In the genomic region with DNA sequence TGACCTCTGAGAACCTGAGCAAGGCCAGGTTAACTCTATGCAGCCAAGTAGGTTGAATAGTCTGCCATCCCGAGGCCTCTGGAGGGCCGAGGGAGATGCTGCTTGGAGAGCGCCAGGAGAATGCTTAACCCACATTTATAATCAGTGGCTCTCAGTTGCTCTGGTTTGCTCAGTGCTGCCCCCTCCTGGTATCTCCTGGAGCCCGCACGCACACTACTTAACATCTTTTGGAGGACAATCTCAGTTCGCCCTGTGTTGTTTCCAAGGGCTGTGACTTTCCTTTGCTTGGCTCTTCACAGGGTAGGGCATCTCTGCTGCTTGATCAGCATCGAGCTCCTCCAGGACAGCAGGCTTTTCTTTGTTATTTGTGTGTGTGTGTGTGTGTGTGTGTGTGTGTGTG, we compare ENCODE assay signal across 8 mouse cellular contexts. TPM values are rescaled to one million over a fixed set of nuclear protein-coding genes. Genes with fewer than 3 reads are reported as not detected.
A peak's percentile ranks its signal among the peaks of the same experiment; 100 is the strongest.
DNase-seq lines count a peak whose midpoint lies in the region; ATAC-seq and TF ChIP-seq lines count a peak whose summit lies in the region.

No protein-coding gene starts in this region.

- H3K4me3 ChIP-seq in gastrocnemius, adult 2 months = no peak overlapping the region
- H3K4me3 ChIP-seq in midbrain, embryonic 11.5 days (ENCODE audit: low read depth, low read length) = no peak overlapping the region
- no peak overlapping the region for H3K4me3 ChIP-seq in midbrain, embryonic 16.5 days (ENCODE audit: low read depth, low read length)
- H3K4me3 ChIP-seq in liver, postnatal 0 days (ENCODE audit: low read depth, low read length) = no peak overlapping the region

- H3K27ac ChIP-seq in gastrocnemius, adult 2 months = peak overlapping the region; percentile 35; the same call in 1 of the 2 replicates
- no peak overlapping the region for H3K27ac ChIP-seq in midbrain, embryonic 11.5 days (ENCODE audit: low read depth, low read length)
- H3K27ac ChIP-seq in midbrain, embryonic 16.5 days (ENCODE audit: low read length) = no peak overlapping the region
- no peak overlapping the region for H3K27ac ChIP-seq in liver, postnatal 0 days (ENCODE audit: low read depth)

- no peaks in the 10 kb centered on the region for H3K36me3 ChIP-seq in midbrain, embryonic 11.5 days (ENCODE audit: control insufficient read depth, insufficient read depth, low read length)
- H3K36me3 ChIP-seq in midbrain, embryonic 16.5 days (ENCODE audit: control insufficient read depth, insufficient read depth, low read length) = no peaks in the 10 kb centered on the region
- H3K36me3 ChIP-seq in liver, postnatal 0 days (replicated peaks; ENCODE audit: insufficient read depth, low read length) = no peaks in the 10 kb centered on the region

- no peaks in the 10 kb centered on the region for H3K27me3 ChIP-seq in midbrain, embryonic 11.5 days (ENCODE audit: control insufficient read depth, insufficient read depth, low read length)
- H3K27me3 ChIP-seq in midbrain, embryonic 16.5 days (ENCODE audit: control insufficient read depth, insufficient read depth, low read depth, low read length) = no peaks in the 10 kb centered on the region
- no peaks in the 10 kb centered on the region for H3K27me3 ChIP-seq in liver, postnatal 0 days (ENCODE audit: insufficient read depth, low read length)

- peak; percentile 8; the same call in 1 of the 2 replicates for ATAC-seq in midbrain, embryonic 11.5 days (ENCODE audit: low FRiP score)
- no peak for ATAC-seq in midbrain, embryonic 16.5 days
- ATAC-seq in liver, postnatal 0 days = no peak

- WGBS in midbrain, embryonic 11.5 days = 65% methylated on average over 7 of the region's 7 CpGs
- 63% methylated on average over 7 of the region's 7 CpGs for WGBS in midbrain, embryonic 16.5 days
- 68% methylated on average over 7 of the region's 7 CpGs for WGBS in liver, postnatal 0 days (ENCODE audit: insufficient replicate concordance)

- peak; percentile 40 for DNase-seq in gastrocnemius, adult 2 months
- no peak for DNase-seq in gastrocnemius, postnatal 36 days
- peak; percentile 91 for DNase-seq in midbrain, embryonic 11.5 days (ENCODE audit: low spot score, missing footprints)
- peak; percentile 29 for DNase-seq in c-Kit-positive CD71-negative TER-119-negative erythroid progenitor cells, embryonic 14.5 days (ENCODE audit: low read depth)
- DNase-seq in liver, postnatal 0 days = peak; percentile 59
- peak; percentile 36 for DNase-seq in thymus, postnatal 25 days
- no peak for DNase-seq in urinary bladder, adult 18-20 months (ENCODE audit: low spot score in 2 of 2)

- H3K9ac ChIP-seq in midbrain, embryonic 11.5 days (ENCODE audit: low read length) = no peak overlapping the region
- no peak overlapping the region for H3K9ac ChIP-seq in midbrain, embryonic 16.5 days (ENCODE audit: low read depth, low read length)
- H3K9ac ChIP-seq in liver, postnatal 0 days (replicated peaks) = no peak overlapping the region

- no peak overlapping the region for H3K4me2 ChIP-seq in midbrain, embryonic 11.5 days
- H3K4me2 ChIP-seq in midbrain, embryonic 16.5 days (ENCODE audit: low read length) = no peak overlapping the region
- no peak overlapping the region for H3K4me2 ChIP-seq in liver, postnatal 0 days (ENCODE audit: low read depth, low read length)

- no peaks in the 10 kb centered on the region for H3K9me3 ChIP-seq in midbrain, embryonic 11.5 days (ENCODE audit: control insufficient read depth, low read length)
- H3K9me3 ChIP-seq in midbrain, embryonic 16.5 days (replicated peaks; ENCODE audit: control insufficient read depth, low read length, poor library complexity, severe bottlenecking) = no peaks in the 10 kb centered on the region
- no peaks in the 10 kb centered on the region for H3K9me3 ChIP-seq in liver, postnatal 0 days (ENCODE audit: low read length)

- intact Hi-C loops in gastrocnemius, adult 2 months (cut with DNase I) = no loop called here
- intact Hi-C loops in gastrocnemius, postnatal 36 days (cut with DNase I) = loop anchor here (5.0 kb wide), 1 partner anchor 60 kb away; no protein-coding TSS in a partner anchor

- TF ChIP-seq CTCF in gastrocnemius, adult 2 months (IDR thresholded peaks at IDR 0.05) = peak; percentile 61
- peak; percentile 72 for TF ChIP-seq CTCF in liver, postnatal 0 days (IDR thresholded peaks at IDR 0.05; ENCODE audit: low read depth)

- peaks cover 7% of the 10 kb centered on the region; the same call in 1 of the 2 replicates for H3K4me1 ChIP-seq in midbrain, embryonic 11.5 days (ENCODE audit: control insufficient read depth, insufficient read depth, low read length)
- peaks cover 2% of the 10 kb centered on the region; the same call in 1 of the 2 replicates for H3K4me1 ChIP-seq in midbrain, embryonic 16.5 days (ENCODE audit: control insufficient read depth, insufficient read depth, low read length)
- H3K4me1 ChIP-seq in liver, postnatal 0 days (ENCODE audit: insufficient read depth) = no peaks in the 10 kb centered on the region

- TF ChIP-seq EP300 in liver, postnatal 0 days (IDR thresholded peaks at IDR 0.05; ENCODE audit: low read depth) = no peak

RNA-seq across cellular contexts. Expression of a gene that starts 12.1 kb away (rescaled TPM):
- 10 to 100 TPM in 1 of 2 experiments, 1 to 10 TPM in 1; 8.9 to 11.0 TPM for total RNA-seq in gastrocnemius, adult 2 months (2021)
- total RNA-seq in gastrocnemius, postnatal 36 days (2021) = 1 to 10 TPM; 8.0 to 8.3 TPM
- 5.5 and 6.2 TPM in 2 replicates for polyA plus RNA-seq in midbrain, embryonic 11.5 days (2014; fragmentation: Nextera tagmentation; extraction: Ambion mirVana)
- 0.94 and 1.1 TPM in 2 replicates for polyA plus RNA-seq in midbrain, embryonic 16.5 days (2015; fragmentation: Nextera tagmentation; extraction: Ambion mirVana)
- polyA plus RNA-seq in liver, postnatal 0 days (2015; fragmentation: Nextera tagmentation; extraction: Ambion mirVana) = 2.8 and 3.1 TPM in 2 replicates

Comparison
In these comparisons a context has a peak if more than half of its experiments do, and no peak if none do; other contexts are left out.
1. DNase-seq: peak in gastrocnemius, adult 2 months (single experiment), midbrain, embryonic 11.5 days (single experiment), c-Kit-positive CD71-negative TER-119-negative erythroid progenitor cells, embryonic 14.5 days (single experiment), liver, postnatal 0 days (single experiment) and thymus, postnatal 25 days (single experiment); none in gastrocnemius, postnatal 36 days (0 of 2) and urinary bladder, adult 18-20 months (0 of 2).